Mouse (Mus musculus): Measurements from ENCODE around the gene Nsun5. TPM values are rescaled to one million over a fixed set of nuclear protein-coding genes. Genes with fewer than 3 reads are reported as not detected.
A peak's percentile ranks its signal among the peaks of the same experiment; 100 is the strongest.
"Not testable (repeated sequence)": the region's sequence is repeated elsewhere in the genome, so short reads cannot be mapped to it uniquely, and the experiment has no call there.

The Nsun5 gene
- total RNA-seq, 2 experiments from 2014 or later, result 29.7 to 54.3 TPM

GRCm38 (mm10) chr5:135368312-135368711, 1.4 kb upstream of the Nsun5 start:
- no peak for ATAC-seq (replicated peaks; ENCODE audit: low FRiP score, low TSS enrichment, poor library complexity, severe bottlenecking)

GRCm38 (mm10) chr5:135369196-135369595, 557 bp upstream of the Nsun5 start:
- ATAC-seq (replicated peaks; ENCODE audit: low FRiP score, low TSS enrichment, poor library complexity, severe bottlenecking), result not testable (repeated sequence)

GRCm38 (mm10) chr5:135371195-135371594, 1.4 kb downstream of the Nsun5 start:
- ATAC-seq (replicated peaks; ENCODE audit: low FRiP score, low TSS enrichment, poor library complexity, severe bottlenecking), result no peak

- no peak for ATAC-seq (replicated peaks; ENCODE audit: low FRiP score, low TSS enrichment, poor library complexity, severe bottlenecking)
Measured at GRCm38 (mm10) chr5:135373601-135374000, 3.8 kb downstream of the Nsun5 start.

GRCm38 (mm10) chr5:135375167-135375566, 5.4 kb downstream of the Nsun5 start:
- ATAC-seq (replicated peaks; ENCODE audit: low FRiP score, low TSS enrichment, poor library complexity, severe bottlenecking), result no peak

- no peak for ATAC-seq (replicated peaks; ENCODE audit: low FRiP score, low TSS enrichment, poor library complexity, severe bottlenecking)
Measured at GRCm38 (mm10) chr5:135376341-135376740, 6.6 kb downstream of the Nsun5 start.

- no peak for ATAC-seq (replicated peaks; ENCODE audit: low FRiP score, low TSS enrichment, poor library complexity, severe bottlenecking)
Measured at GRCm38 (mm10) chr5:135380681-135381080, 10.9 kb downstream of the Nsun5 start.

GRCm38 (mm10) chr5:135381356-135381925, 11.7 kb downstream of the Nsun5 start:
- ATAC-seq (replicated peaks; ENCODE audit: low FRiP score, low TSS enrichment, poor library complexity, severe bottlenecking), result no peak

- ATAC-seq (replicated peaks; ENCODE audit: low FRiP score, low TSS enrichment, poor library complexity, severe bottlenecking), result no peak
Measured at GRCm38 (mm10) chr5:135382746-135383145, 13.0 kb downstream of the Nsun5 start.

GRCm38 (mm10) chr5:135383771-135384170, 14.0 kb downstream of the Nsun5 start:
- peak; percentile 10; the same call in 1 of the 2 replicates for ATAC-seq (replicated peaks; ENCODE audit: low FRiP score, low TSS enrichment, poor library complexity, severe bottlenecking)

GRCm38 (mm10) chr5:135394004-135394823, 24.5 kb downstream of the Nsun5 start, which contains the start of gene Pom121:
Gene Pom121 (minus strand): TSS chr5:135394546.
- ATAC-seq (replicated peaks; ENCODE audit: low FRiP score, low TSS enrichment, poor library complexity, severe bottlenecking), result peak; percentile 83

GRCm38 (mm10) chr5:135395826-135396225, 26.1 kb downstream of the Nsun5 start:
- peak; percentile 76 for ATAC-seq (replicated peaks; ENCODE audit: low FRiP score, low TSS enrichment, poor library complexity, severe bottlenecking)

GRCm38 (mm10) chr5:135399382-135399781, 29.6 kb downstream of the Nsun5 start:
- no peak for ATAC-seq (replicated peaks; ENCODE audit: low FRiP score, low TSS enrichment, poor library complexity, severe bottlenecking)

- peak; percentile 72 for ATAC-seq (replicated peaks; ENCODE audit: low FRiP score, low TSS enrichment, poor library complexity, severe bottlenecking)
Measured at GRCm38 (mm10) chr5:135400244-135400643, 30.5 kb downstream of the Nsun5 start.

GRCm38 (mm10) chr5:135404623-135405022, 34.9 kb downstream of the Nsun5 start:
- no peak for ATAC-seq (replicated peaks; ENCODE audit: low FRiP score, low TSS enrichment, poor library complexity, severe bottlenecking)

- no peak for ATAC-seq (replicated peaks; ENCODE audit: low FRiP score, low TSS enrichment, poor library complexity, severe bottlenecking)
Measured at GRCm38 (mm10) chr5:135405437-135405836, 35.7 kb downstream of the Nsun5 start.

- ATAC-seq (replicated peaks; ENCODE audit: low FRiP score, low TSS enrichment, poor library complexity, severe bottlenecking), result no peak
Measured at GRCm38 (mm10) chr5:135408114-135408513, 38.4 kb downstream of the Nsun5 start.

- ATAC-seq (replicated peaks; ENCODE audit: low FRiP score, low TSS enrichment, poor library complexity, severe bottlenecking), result no peak
Measured at GRCm38 (mm10) chr5:135410266-135410665, 40.5 kb downstream of the Nsun5 start.

Data from megakaryocyte-erythroid progenitor cell, adult 5-6 weeks (primary cell).